Mouse (Mus musculus) CH12F3 (cell line): Measurements from ENCODE around the gene Rpl5.

ENCODE experiments used
- in situ Hi-C: fragments of 300-500 bp; cut with MboI; formaldehyde crosslinking; loops from 2 replicates; pipeline ENCODE4 v1.14.3; 2020; ENCODE audit warnings: low sequenced_read_pairs

Gene Rpl5

DNA sequence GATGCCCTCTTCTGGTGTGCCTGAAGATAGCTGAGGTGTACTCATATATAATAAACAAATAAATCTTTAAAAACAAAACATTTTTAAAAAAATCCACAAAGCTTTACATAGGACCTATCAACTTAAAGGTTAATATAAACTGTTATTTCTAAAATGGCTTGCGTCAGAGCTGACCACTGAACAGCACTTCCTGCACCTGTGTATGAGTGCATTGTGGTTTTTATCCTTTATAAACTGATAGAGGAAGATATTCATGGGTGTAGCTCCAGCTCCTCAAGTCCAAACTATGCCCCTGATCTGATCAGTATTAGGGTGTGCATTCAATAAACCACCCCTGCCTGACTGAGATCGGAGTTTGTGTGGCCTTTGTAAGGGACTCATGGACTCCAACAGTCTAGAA lies 38.6 kb downstream of the Rpl5 start:
- in situ Hi-C loops, result no loop called here

DNA sequence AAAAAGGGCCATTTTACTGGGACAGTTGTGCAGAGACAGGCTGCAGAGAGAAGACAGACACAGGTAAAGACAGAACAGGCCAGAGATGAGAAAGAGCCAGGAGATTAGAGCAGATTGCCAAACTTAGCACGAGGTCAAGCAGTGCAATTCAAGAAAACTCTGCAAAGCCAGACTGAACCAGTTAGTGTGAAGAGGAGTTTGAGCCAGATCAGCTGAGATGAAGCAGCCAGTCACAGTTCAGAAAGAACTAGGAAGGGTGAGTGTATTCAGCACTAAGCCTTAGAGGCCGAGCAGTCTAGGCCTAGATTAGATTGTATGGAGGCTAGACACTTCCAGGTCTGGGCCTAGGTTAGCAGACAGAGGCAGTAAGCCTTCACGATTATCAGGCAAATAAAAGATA lies 39.4 kb downstream of the Rpl5 start:
- in situ Hi-C loops, result no loop called here

DNA sequence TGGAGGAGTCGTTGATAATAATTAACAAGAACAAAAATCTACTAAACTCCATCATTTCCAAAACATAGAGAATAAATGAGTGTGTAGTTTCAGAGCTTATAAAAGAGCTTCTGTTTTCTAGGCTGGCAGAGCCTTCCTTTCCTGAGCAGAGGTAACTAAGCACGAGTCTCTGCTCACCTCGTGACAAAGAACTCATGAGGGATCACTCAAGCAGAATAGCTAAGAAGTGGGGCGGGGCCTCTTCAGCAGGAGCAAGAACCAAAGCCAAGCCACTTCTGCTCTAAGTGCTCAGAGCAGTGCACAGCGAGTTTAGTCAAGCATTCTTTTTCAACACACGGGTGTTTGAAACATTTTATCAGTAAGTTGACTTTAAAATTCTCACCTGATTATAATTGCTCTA lies 40.9 kb downstream of the Rpl5 start:
- in situ Hi-C loops, result no loop called here

DNA sequence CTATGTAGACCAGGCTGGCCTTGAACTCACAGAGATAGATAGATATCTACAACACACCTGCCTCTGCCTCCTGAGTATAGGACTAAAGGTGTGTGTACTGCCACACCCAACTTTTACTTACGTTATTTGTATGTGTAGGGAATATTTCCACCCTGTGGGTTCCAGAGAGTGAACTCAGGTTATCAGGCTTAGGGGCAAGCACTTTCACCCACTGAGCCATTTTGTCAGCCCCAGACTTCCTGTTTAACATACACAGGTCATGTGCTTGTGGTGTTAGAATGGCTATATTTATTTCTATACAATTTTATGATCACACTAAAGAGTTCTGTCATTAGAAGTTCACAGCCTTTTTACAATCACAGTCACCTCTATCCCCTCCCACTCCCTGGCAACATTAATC lies 42.6 kb downstream of the Rpl5 start:
- in situ Hi-C loops, result no loop called here

DNA sequence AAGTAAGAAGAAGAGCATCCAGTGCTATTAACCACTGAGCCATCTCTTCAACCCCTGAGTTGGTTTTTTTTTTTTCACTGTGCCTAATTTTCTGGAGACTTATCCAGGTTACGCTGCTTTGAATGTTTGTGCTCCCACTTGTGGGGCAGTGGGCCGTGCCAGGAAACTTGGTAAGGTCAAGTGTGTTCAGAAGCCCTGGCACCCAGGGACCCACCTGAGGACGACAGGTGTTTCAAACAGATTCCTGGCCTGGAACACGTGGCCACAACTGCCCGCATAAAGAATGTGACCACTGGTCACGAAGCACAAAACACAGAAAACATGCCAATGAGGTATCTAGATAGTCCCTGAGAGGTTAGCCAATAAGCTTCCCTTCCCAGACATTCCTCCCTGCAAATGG lies 43.2 kb downstream of the Rpl5 start:
- in situ Hi-C loops, result no loop called here

DNA sequence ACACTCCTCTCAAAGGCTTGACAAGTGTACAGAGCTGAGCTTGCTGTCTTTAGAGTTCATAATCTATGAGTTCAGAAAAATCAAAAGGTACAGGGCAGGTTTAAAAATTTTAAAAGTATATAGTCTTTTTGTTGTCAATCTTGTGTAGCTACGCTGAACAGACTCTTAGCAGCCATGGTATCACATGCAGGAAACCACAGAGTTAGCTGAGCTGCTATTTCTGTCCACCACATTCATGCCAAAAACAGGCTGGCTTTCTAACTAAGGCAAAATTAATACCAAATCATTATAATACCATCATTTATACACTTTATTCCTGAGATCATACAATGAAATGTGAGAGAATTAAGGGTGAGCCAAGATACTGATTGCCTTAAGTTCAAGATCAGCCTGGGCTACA lies 46.2 kb downstream of the Rpl5 start:
- in situ Hi-C loops, result no loop called here

DNA sequence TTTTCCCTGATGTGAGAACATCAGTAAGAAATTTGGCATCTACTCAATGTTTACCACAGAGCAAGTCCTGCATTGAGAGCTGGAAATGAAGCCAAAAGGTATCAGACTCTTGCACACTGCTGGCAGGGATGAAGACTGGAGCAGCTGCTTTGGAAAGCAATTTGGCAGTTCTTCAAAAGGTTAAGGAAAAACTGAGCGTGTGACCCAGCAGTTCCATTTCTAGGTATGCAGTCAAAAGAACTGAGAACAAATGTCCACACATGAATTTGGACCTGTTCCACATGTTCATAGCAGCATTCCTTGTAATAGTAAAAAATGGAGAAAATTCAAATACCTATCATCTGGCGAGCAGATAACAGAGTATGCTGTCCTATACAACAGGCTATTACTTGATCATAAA lies 47.2 kb downstream of the Rpl5 start:
- in situ Hi-C loops, result no loop called here

DNA sequence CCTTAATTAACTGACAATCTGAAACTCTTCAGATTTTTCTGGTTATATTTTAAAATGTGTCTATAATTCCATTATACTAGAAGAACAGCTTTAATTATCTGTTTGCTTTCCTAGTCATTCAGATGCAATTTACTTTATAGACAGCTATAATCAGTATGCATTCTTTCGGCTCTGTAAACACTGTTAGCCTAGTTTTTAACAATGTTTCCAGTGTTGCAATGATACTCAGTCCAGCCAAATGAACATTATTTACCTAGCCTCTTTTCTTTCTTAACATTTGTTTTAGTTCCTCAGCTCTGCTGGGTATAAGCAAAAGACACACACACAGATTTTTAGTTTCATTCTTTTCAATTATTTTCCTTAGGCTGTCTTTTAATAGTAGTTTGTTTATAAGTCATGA lies 48.6 kb downstream of the Rpl5 start:
- in situ Hi-C loops, result no loop called here

DNA sequence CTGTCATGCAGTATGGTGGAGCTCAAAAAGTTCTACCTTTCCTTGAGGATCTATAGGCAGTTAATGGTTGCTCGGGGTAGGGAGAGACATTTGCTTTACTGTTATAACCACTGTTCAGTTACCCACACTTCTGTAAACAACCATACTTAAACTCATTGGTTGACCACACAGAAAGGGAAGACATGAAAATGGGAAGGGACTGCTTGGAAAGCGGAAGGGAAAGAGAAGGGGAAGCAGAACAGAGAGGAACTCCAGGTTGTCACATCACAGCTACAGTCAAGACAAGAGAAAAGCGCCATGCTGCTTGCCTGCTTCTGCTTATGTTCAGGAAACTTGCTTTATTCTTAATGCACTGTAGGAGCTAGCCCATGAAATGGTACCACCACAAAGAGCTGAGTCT lies 49.3 kb downstream of the Rpl5 start:
- in situ Hi-C loops, result no loop called here

DNA sequence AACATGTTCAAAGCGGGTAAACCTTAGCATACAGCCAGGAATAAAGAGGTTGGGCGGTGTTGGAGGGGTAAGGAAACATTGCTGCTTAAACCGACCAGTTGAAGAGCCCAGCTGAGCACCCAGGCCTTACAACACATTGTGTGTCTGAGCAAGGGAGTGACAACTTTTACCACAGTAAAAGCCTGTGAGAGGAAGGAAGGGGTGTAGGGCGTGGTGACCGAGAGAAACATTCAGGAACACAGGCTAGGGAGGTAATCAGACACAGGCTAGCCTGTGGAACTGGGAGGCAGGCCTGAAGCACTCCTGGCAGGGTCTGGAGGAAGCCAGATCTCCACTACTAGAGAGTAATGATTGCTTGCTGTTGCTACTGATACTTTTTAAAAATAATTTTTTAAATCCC lies 50.3 kb downstream of the Rpl5 start:
- in situ Hi-C loops, result no loop called here
